Mouse (Mus musculus) limb, embryonic 12.5 days (tissue): ENCODE data around the gene Gm10428. TPM values are rescaled to one million over a fixed set of nuclear protein-coding genes. Genes with fewer than 3 reads are reported as not detected.

ENCODE experiments used
- ATAC-seq: fragments of 200-750 bp; cut with Nextera tagmentation; 2 replicates; pipeline ENCODE4 v1.8.0; 2017; ENCODE audit warnings: low read depth, moderate TSS enrichment; ENCODE audit not compliant: insufficient number of reproducible peaks, insufficient read depth, low FRiP score, low TSS enrichment
- H3K27ac ChIP-seq: fragments of 300-500 bp; sonication (generic); 2 replicates; pipeline ENCODE4 v1.5.1; 2016; ENCODE audit warnings: mild to moderate bottlenecking, moderate library complexity
- H3K27me3 ChIP-seq: fragments of 300-500 bp; sonication (generic); 2 replicates; pipeline ENCODE4 v1.6.1; 2016; ENCODE audit warnings: mild to moderate bottlenecking, moderate library complexity
- H3K36me3 ChIP-seq: fragments of 300-500 bp; sonication (generic); 2 replicates; pipeline ENCODE4 v1.6.1; 2016; ENCODE audit warnings: mild to moderate bottlenecking, moderate library complexity
- H3K4me1 ChIP-seq: fragments of 300-500 bp; sonication (generic); replicated peaks from 2 replicates; pipeline ENCODE4 v1.6.1; 2016
- H3K4me2 ChIP-seq: fragments of 300-500 bp; sonication (generic); 2 replicates; pipeline ENCODE4 v1.6.1; 2016; ENCODE audit warnings: mild to moderate bottlenecking, moderate library complexity
- H3K4me3 ChIP-seq: fragments of 300-500 bp; sonication (generic); replicated peaks from 2 replicates; pipeline ENCODE4 v1.5.1; 2016; ENCODE audit warnings: mild to moderate bottlenecking
- H3K9ac ChIP-seq: fragments of 300-500 bp; sonication (generic); replicated peaks from 2 replicates; pipeline ENCODE4 v1.6.1; 2016; ENCODE audit warnings: mild to moderate bottlenecking, moderate library complexity
- H3K9me3 ChIP-seq: fragments of 300-500 bp; sonication (generic); 2 replicates; pipeline ENCODE4 v1.6.1; 2016; ENCODE audit warnings: mild to moderate bottlenecking, moderate library complexity
- WGBS: fragments of 180-500 bp; shearing (Covaris S2); methylation state at CpG from one replicate; pipeline ENCODE4 v1.1.7; 2016; 5-methylcytosine and 5-hydroxymethylcytosine counted together
- polyA plus RNA-seq: library from polyadenylated mRNA; unstranded; fragments of >200 nt; fragmentation: Nextera tagmentation; extraction: Ambion mirVana; gene quantifications from 2 replicates; pipeline ENCODE4 v1.2.1, GENCODE M21; 2016

The Gm10428 gene
- polyA plus RNA-seq, 1 experiment from 2014 or later: not detected

- Histone ChIP-seq H3K4me3 (peak within 1 kb of the TSS; percentile 62), H3K36me3 (peaks cover 35% of the 10 kb centered on the region), H3K27ac (peak within 1 kb of the TSS; percentile 57; the same call in 1 of the 2 replicates), H3K4me2 (peak within 1 kb of the TSS; percentile 70), H3K27me3 (no peaks in the 10 kb centered on the region), H3K9ac (peak within 1 kb of the TSS; percentile 81), H3K9me3 (peaks cover 4% of the 10 kb centered on the region), H3K4me1 (peaks cover 7% of the 10 kb centered on the region; the same call in 1 of the 2 replicates)
- WGBS: 5% methylated on average over 34 of the region's 34 CpGs
- ATAC-seq: peak; percentile 91
These were observed 36.2 kb downstream of the Gm10428 start, which contains the start of gene Zfp286 for GRCm38 (mm10) chr11:62788935-62789616. Gene Zfp286, minus strand, starts transcription at chr11:62789462.

- Histone ChIP-seq H3K4me1 (peaks cover 7% of the 10 kb centered on the region; the same call in 1 of the 2 replicates), H3K27me3 (no peaks in the 10 kb centered on the region), H3K4me3 (peak overlapping the region; percentile 62), H3K9me3 (peaks cover 4% of the 10 kb centered on the region), H3K36me3 (peaks cover 30% of the 10 kb centered on the region), H3K4me2 (peak overlapping the region; percentile 70), H3K27ac (no peak overlapping the region), H3K9ac (no peak overlapping the region; the same call in 1 of the 2 replicates)
- ATAC-seq: no peak
- 56% methylated on average over 3 of the region's 3 CpGs for WGBS
These were observed 36.7 kb downstream of the Gm10428 start for GRCm38 (mm10) chr11:62789617-62789936.

Other genes with a start within 250 kb of the Gm10428 start
- gene Cenpv, start 213.8 kb upstream of the Gm10428 start, polyA plus RNA-seq: 44.5 and 47.9 TPM in 2 replicates
- gene Ubb, start 201.9 kb upstream of the Gm10428 start, polyA plus RNA-seq: 3,589 and 3,648 TPM in 2 replicates
- gene Trpv2, start 178.6 kb upstream of the Gm10428 start, polyA plus RNA-seq: 0.88 and 1.2 TPM in 2 replicates
- gene Lrrc75a, start 104.6 kb upstream of the Gm10428 start, polyA plus RNA-seq: 19.2 and 23.2 TPM in 2 replicates
- 59.9 and 61.2 TPM in 2 replicates for gene Mmgt2, start 104.4 kb upstream of the Gm10428 start, polyA plus RNA-seq
- gene Zfp287, start 21.2 kb upstream of the Gm10428 start, polyA plus RNA-seq: 16.0 and 16.3 TPM in 2 replicates
- 37.5 and 42.7 TPM in 2 replicates for gene Zfp286, start 36.4 kb downstream of the Gm10428 start, polyA plus RNA-seq
- gene Trim16, start 67.1 kb downstream of the Gm10428 start, polyA plus RNA-seq: 8.3 and 10.1 TPM in 2 replicates
- gene Fbxw10, start 94.0 kb downstream of the Gm10428 start, polyA plus RNA-seq: 0.59 and 0.73 TPM in 2 replicates
- gene Tvp23b, start 126.4 kb downstream of the Gm10428 start, polyA plus RNA-seq: 45.0 and 46.0 TPM in 2 replicates
- gene Cdrt4, start 198.1 kb downstream of the Gm10428 start, polyA plus RNA-seq: not detected in 2 replicates